Mouse (Mus musculus) cortical plate, adult 2 months (tissue): ENCODE data around the gene Egfl7.

ENCODE experiments used
- CTCF ChIP-seq: fragments of 200-500 bp; IDR thresholded peaks from 2 replicates; pipeline ENCODE4 v1.5.1; 2011; ENCODE audit warnings: mild to moderate bottlenecking, control low read depth, low read length; ENCODE audit not compliant: insufficient read depth; ENCODE audit errors: extremely low read depth
- POLR2A ChIP-seq: fragments of 200-500 bp; IDR thresholded peaks from 2 replicates; pipeline ENCODE4 v1.6.1; 2011; ENCODE audit warnings: mild to moderate bottlenecking, low read length, control low read depth; ENCODE audit not compliant: insufficient read depth; ENCODE audit errors: extremely low read depth

- TF ChIP-seq POLR2A (no peak), CTCF (no peak)
Observed at GRCm38 (mm10) chr2:26601595-26601994, 21.8 kb downstream of the Egfl7 start.
